Mouse (Mus musculus): ENCODE measurements around the gene Lpp. TPM values are rescaled to one million over a fixed set of nuclear protein-coding genes. Genes with fewer than 3 reads are reported as not detected.

Gene Lpp
- polyA plus RNA-seq, 1 experiment from 2014 or later, result 23.0 TPM

DNA sequence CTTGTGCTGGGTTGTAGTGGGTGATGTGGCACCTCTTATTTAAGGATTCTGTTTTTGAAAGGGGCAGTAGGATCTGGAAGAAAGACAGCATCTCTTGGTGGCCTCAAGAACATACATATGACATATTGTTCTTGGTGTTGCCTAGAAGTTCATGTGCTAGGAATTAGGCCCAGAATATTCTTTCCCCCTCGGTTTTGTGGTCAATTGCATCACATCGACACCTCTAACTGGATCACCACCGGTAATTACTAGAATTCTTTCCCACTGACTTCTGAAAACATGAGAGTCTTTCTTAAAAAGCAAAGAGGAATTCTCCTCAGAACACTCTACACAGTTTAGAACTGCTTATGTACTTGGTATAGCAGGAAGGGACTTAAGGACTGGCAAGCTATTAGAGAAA lies 34.3 kb downstream of the Lpp start:
- no peak for DNase-seq (ENCODE audit: low spot score)
- Histone ChIP-seq H3K27ac (replicated peaks) (no peak overlapping the region), H3K4me3 (no peak overlapping the region), H3K9me3 (replicated peaks) (no peaks in the 10 kb centered on the region), H3K27me3 (ENCODE audit: low read depth, poor library complexity, severe bottlenecking) (no peaks in the 10 kb centered on the region), H3K4me1 (peaks cover 12% of the 10 kb centered on the region), H3K36me3 (no peaks in the 10 kb centered on the region)
- 93% methylated on average over 3 of the region's 3 CpGs for WGBS

DNA sequence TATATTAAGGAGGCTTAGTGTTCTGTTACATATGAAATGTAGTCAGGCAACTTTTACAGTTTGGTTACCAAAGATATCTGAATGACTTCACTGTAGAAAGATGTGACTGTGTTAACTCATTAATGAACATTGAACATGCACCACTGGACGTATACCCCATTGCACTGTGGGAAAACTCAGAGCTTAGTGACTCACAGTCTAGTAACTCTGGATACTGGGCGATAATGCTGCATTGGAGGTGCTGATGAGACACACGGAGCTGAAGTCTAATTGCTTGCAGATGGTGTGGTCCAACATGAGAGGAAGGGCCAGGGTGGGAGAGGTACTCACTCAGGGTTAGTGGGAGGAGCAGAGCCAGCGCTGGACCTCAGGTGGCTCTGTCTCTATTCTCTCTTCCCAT lies 34.7 kb downstream of the Lpp start:
- H3K27me3 ChIP-seq (ENCODE audit: low read depth, poor library complexity, severe bottlenecking), result no peaks in the 10 kb centered on the region
- H3K36me3 ChIP-seq, result no peaks in the 10 kb centered on the region
- H3K4me3 ChIP-seq, result no peak overlapping the region
- no peak overlapping the region for H3K27ac ChIP-seq (replicated peaks)
- H3K9me3 ChIP-seq (replicated peaks), result no peaks in the 10 kb centered on the region
- no peak for DNase-seq (ENCODE audit: low spot score)
- WGBS, result 69% methylated on average over 4 of the region's 4 CpGs
- H3K4me1 ChIP-seq, result peaks cover 8% of the 10 kb centered on the region

GRCm38 (mm10) chr16:24428742-24429141 lies 35.4 kb downstream of the Lpp start:
- 82% methylated on average over 4 of the region's 4 CpGs for WGBS
- peaks cover 7% of the 10 kb centered on the region for H3K4me1 ChIP-seq
- H3K9me3 ChIP-seq (replicated peaks), result no peaks in the 10 kb centered on the region
- no peak for DNase-seq (ENCODE audit: low spot score)
- no peaks in the 10 kb centered on the region for H3K36me3 ChIP-seq
- no peak overlapping the region for H3K4me3 ChIP-seq
- H3K27ac ChIP-seq (replicated peaks), result no peak overlapping the region
- no peaks in the 10 kb centered on the region for H3K27me3 ChIP-seq (ENCODE audit: low read depth, poor library complexity, severe bottlenecking)

DNA sequence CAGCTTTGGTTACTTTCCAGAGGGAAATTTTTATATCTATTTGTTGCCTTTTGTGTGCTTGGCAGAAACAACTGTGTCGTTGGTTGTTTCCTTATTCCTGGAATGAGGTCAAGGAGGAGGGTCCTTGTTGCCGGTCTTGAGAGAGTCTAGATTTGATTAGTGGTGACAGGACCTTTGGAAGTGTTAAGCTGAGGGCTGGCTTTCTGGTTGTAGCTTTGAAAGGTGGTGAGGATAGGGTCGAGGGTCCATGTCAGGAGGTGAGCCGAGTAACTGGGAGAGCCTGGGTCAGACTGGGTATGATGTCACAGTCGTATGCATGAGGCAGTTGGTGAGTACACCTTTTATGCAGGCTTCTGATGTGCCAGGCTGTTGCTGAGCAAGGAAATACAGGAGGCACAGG lies 36.4 kb downstream of the Lpp start:
- Histone ChIP-seq H3K4me1 (peaks cover 15% of the 10 kb centered on the region), H3K36me3 (no peaks in the 10 kb centered on the region), H3K27me3 (ENCODE audit: low read depth, poor library complexity, severe bottlenecking) (no peaks in the 10 kb centered on the region), H3K4me3 (no peak overlapping the region), H3K9me3 (replicated peaks) (no peaks in the 10 kb centered on the region), H3K27ac (replicated peaks) (no peak overlapping the region)
- WGBS, result 73% methylated on average over 5 of the region's 5 CpGs
- DNase-seq (ENCODE audit: low spot score), result no peak

DNA sequence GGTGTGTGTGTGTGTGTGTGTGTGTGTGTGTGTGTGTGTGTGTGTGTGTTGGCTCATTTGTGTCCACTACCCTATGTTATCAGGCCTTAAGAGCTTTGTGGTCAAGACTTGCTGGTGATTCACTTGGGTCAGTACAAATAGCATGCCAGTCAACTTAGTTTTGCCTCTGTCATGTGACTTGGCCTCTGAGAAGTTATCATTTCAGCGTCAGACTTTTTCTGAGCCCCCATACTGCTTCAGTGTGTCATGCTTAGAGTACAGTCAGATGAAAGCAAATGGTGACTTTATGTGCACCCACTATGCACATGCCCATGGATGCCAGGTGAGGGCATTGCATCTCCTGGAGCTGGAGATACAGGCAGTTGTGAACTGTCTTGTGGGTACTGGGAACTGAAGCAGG lies 38.5 kb downstream of the Lpp start:
- Histone ChIP-seq H3K36me3 (no peaks in the 10 kb centered on the region), H3K4me1 (peaks cover 21% of the 10 kb centered on the region), H3K9me3 (replicated peaks) (no peaks in the 10 kb centered on the region), H3K27me3 (ENCODE audit: low read depth, poor library complexity, severe bottlenecking) (no peaks in the 10 kb centered on the region), H3K27ac (replicated peaks) (no peak overlapping the region), H3K4me3 (no peak overlapping the region)
- no peak for DNase-seq (ENCODE audit: low spot score)
- 95% methylated on average over 1 of the region's 1 CpGs for WGBS

- no peak for DNase-seq (ENCODE audit: low spot score)
- H3K4me3 ChIP-seq, result no peak overlapping the region
- no peak overlapping the region for H3K27ac ChIP-seq (replicated peaks)
- 69% methylated on average over 7 of the region's 7 CpGs for WGBS
- H3K9me3 ChIP-seq (replicated peaks), result no peaks in the 10 kb centered on the region
- peaks cover 21% of the 10 kb centered on the region for H3K4me1 ChIP-seq
- no peaks in the 10 kb centered on the region for H3K27me3 ChIP-seq (ENCODE audit: low read depth, poor library complexity, severe bottlenecking)
- H3K36me3 ChIP-seq, result no peaks in the 10 kb centered on the region
These were observed 40.3 kb downstream of the Lpp start for GRCm38 (mm10) chr16:24433563-24433962.

DNA sequence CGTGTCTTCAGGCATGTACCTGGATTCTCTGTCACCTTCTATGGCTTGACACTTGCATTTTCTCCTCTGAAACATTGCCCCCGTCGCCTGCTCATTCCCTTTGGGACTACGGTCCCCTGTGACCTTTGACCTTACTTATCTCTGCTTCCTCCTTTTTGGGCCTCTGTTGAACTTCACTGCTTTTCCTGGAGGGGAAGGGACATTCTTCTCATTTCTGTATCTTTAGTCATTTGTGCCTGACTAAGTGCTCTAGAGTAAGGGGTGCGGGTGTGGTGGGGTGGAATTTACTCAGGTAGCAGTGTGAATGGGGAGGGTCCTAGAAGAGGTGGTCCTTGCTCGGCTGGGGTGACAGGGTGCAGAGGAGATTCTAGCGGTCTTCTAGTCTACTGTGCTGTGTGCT lies 40.7 kb downstream of the Lpp start:
- no peaks in the 10 kb centered on the region for H3K9me3 ChIP-seq (replicated peaks)
- peaks cover 22% of the 10 kb centered on the region for H3K4me1 ChIP-seq
- H3K27ac ChIP-seq (replicated peaks), result no peak overlapping the region

DNA sequence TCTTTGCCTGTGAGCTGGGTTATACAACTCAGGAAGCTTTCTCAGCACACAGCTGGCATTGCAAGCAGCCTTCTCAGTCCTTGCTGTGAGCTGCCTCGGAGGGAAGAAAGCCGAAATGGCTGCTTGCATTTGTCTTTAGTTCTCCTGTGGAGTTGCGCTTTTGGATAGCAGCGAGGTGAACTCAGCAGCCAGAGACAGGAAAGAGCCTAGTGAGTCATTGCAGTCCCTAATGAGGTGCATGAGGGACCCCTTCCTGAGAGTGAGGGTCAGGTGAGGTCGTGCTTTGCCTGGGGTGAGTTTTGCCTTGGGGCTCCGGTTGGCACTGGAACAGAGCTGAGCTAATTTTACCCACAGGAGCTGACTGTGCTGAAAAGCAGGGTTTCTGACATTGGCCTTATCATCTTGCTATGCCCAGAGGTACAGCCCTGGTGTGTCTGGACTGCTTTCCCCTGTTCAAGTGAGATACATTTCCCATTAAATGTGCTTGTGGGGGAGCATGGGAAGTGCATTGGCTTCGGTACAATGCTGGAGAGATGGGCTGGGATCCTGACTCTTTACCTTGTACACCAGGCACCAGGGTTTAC lies 41.3 kb downstream of the Lpp start:
- H3K27ac ChIP-seq (replicated peaks), result no peak overlapping the region

More for the DNA sequence above, 40.7 kb downstream of the Lpp start:
- Histone ChIP-seq H3K4me3 (no peak overlapping the region), H3K27me3 (ENCODE audit: low read depth, poor library complexity, severe bottlenecking) (no peaks in the 10 kb centered on the region), H3K36me3 (no peaks in the 10 kb centered on the region)
- no peak for DNase-seq (ENCODE audit: low spot score)
- 73% methylated on average over 7 of the region's 7 CpGs for WGBS

GRCm38 (mm10) chr16:24435115-24435553 lies 41.8 kb downstream of the Lpp start:
- 78% methylated on average over 6 of the region's 6 CpGs for WGBS
- Histone ChIP-seq H3K27ac (replicated peaks) (no peak overlapping the region), H3K4me3 (no peak overlapping the region), H3K4me1 (peaks cover 28% of the 10 kb centered on the region), H3K36me3 (no peaks in the 10 kb centered on the region), H3K9me3 (replicated peaks) (no peaks in the 10 kb centered on the region), H3K27me3 (ENCODE audit: low read depth, poor library complexity, severe bottlenecking) (no peaks in the 10 kb centered on the region)
- DNase-seq (ENCODE audit: low spot score), result no peak

More for the DNA sequence above, 41.3 kb downstream of the Lpp start:
- Histone ChIP-seq H3K4me1 (peaks cover 26% of the 10 kb centered on the region), H3K36me3 (no peaks in the 10 kb centered on the region), H3K4me3 (no peak overlapping the region), H3K9me3 (replicated peaks) (no peaks in the 10 kb centered on the region), H3K27me3 (ENCODE audit: low read depth, poor library complexity, severe bottlenecking) (no peaks in the 10 kb centered on the region)
- WGBS, result 64% methylated on average over 7 of the region's 7 CpGs
- DNase-seq (ENCODE audit: low spot score), result no peak

DNA sequence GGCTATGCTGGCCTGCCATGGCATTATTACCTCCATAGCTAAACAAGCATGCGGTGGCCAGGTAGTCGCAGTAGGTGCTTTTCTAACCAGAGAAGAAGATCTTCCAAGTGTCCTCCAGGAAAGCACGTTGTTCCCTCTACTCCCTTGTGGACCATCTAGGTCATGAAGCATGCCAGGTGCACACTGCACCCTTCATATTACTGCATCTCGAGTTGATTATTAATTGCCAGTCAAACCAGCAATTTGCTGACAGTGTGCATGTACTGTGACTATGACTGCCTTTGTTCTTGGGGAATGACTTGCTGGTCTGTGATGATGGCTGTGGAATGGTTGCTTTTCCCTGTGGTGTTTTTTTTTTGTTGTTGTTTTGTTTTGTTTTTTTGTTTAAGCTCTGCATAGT lies 45.1 kb downstream of the Lpp start:
- Histone ChIP-seq H3K36me3 (no peaks in the 10 kb centered on the region), H3K27ac (replicated peaks) (no peak overlapping the region), H3K27me3 (ENCODE audit: low read depth, poor library complexity, severe bottlenecking) (no peaks in the 10 kb centered on the region), H3K9me3 (replicated peaks) (no peaks in the 10 kb centered on the region), H3K4me1 (peaks cover 47% of the 10 kb centered on the region), H3K4me3 (no peak overlapping the region)
- 95% methylated on average over 4 of the region's 4 CpGs for WGBS
- no peak for DNase-seq (ENCODE audit: low spot score)

- DNase-seq (ENCODE audit: low spot score), result no peak
- peaks cover 34% of the 10 kb centered on the region for H3K4me1 ChIP-seq
- no peak overlapping the region for H3K4me3 ChIP-seq
These were observed 48.0 kb downstream of the Lpp start for GRCm38 (mm10) chr16:24441338-24441737.

GRCm38 (mm10) chr16:24442500-24443122 lies 49.3 kb downstream of the Lpp start:
- H3K27me3 ChIP-seq (ENCODE audit: low read depth, poor library complexity, severe bottlenecking), result no peaks in the 10 kb centered on the region
- no peak for DNase-seq (ENCODE audit: low spot score)
- no peak overlapping the region for H3K27ac ChIP-seq (replicated peaks)
- no peak overlapping the region for H3K4me3 ChIP-seq
- WGBS, result 70% methylated on average over 5 of the region's 5 CpGs
- no peaks in the 10 kb centered on the region for H3K9me3 ChIP-seq (replicated peaks)
- H3K36me3 ChIP-seq, result no peaks in the 10 kb centered on the region
- H3K4me1 ChIP-seq, result peaks cover 35% of the 10 kb centered on the region

More at GRCm38 (mm10) chr16:24441338-24441737, 48.0 kb downstream of the Lpp start:
- no peaks in the 10 kb centered on the region for H3K27me3 ChIP-seq (ENCODE audit: low read depth, poor library complexity, severe bottlenecking)
- H3K9me3 ChIP-seq (replicated peaks), result no peaks in the 10 kb centered on the region
- 28% methylated on average over 1 of the region's 1 CpGs for WGBS
- no peak overlapping the region for H3K27ac ChIP-seq (replicated peaks)
- H3K36me3 ChIP-seq, result no peaks in the 10 kb centered on the region

- DNase-seq (ENCODE audit: low spot score), result no peak
- Histone ChIP-seq H3K36me3 (no peaks in the 10 kb centered on the region), H3K9me3 (replicated peaks) (no peaks in the 10 kb centered on the region), H3K27ac (replicated peaks) (no peak overlapping the region), H3K4me1 (peaks cover 40% of the 10 kb centered on the region), H3K27me3 (ENCODE audit: low read depth, poor library complexity, severe bottlenecking) (no peaks in the 10 kb centered on the region), H3K4me3 (no peak overlapping the region)
- 60% methylated on average over 7 of the region's 7 CpGs for WGBS
These were observed 49.8 kb downstream of the Lpp start for GRCm38 (mm10) chr16:24443123-24443515.
